Mouse (Mus musculus) embryonic fibroblast, embryonic 13.5 days (primary cell): ENCODE results near the gene Dbn1.

Experiments
- CTCF ChIP-seq: IDR thresholded peaks from 2 replicates; pipeline ENCODE4 v1.5.1; 2011; ENCODE audit warnings: mild to moderate bottlenecking, control low read depth, low read length, moderate library complexity, borderline replicate concordance; ENCODE audit not compliant: insufficient read depth
- POLR2A ChIP-seq: IDR thresholded peaks from 2 replicates; pipeline ENCODE4 v1.6.1; 2011; ENCODE audit warnings: low read depth, mild to moderate bottlenecking, control low read depth, low read length, moderate library complexity

DNA sequence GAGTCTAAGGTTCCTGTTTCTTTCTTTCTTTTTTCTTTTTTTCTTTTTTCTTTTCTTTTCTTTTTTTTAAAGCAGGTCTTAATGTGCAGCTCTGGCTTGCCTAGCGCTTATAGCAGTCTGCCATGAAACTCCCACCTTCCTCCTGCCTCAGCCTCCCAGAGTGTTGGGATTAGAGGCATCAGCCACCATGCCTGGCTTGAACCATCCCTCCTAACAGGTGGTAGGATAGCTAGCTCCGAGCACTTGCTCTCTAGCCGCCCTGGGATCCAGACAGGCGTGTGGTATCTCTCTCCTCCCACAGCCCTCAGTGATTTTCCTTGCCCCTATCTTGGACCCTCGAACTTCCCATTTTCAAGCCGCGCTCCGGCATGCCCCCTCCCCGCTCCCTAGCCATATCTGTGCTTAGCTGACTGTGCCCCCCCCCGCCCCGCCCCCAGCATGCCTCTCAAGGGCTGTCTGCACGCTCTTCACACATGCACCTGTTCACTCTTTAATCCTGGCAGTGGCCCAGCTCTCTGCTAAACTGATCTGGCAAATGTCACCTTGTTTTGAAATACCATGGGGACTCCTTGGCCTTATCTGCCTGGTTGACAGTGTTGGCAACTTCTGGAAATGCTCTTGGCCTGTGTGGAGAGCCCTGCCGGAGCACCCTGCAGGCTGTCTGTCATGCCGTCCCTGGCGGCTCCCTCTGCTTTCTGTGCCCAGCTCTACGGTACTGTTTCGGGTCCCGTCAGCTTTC, 7.1 kb upstream of the Dbn1 start:
- TF ChIP-seq CTCF (no peak), POLR2A (peak; percentile 20)
